Mouse (Mus musculus) neural tube, embryonic 15.5 days (tissue): ENCODE measurements at regions not wholly inside any gene's neighbourhood (a gene's known extent, or its start where the extent isn't known, plus 50 kb on each side); places are given as distances from the start of the nearest gene placed in this dataset.

Source experiments
- ATAC-seq: fragments of 200-750 bp; cut with Nextera tagmentation; 2 replicates; pipeline ENCODE4 v1.8.0; 2017; ENCODE audit warnings: mild to moderate bottlenecking, moderate TSS enrichment, moderate library complexity; ENCODE audit not compliant: low FRiP score
- H3K27ac ChIP-seq: fragments of 300-500 bp; sonication (generic); replicated peaks from 2 replicates; pipeline ENCODE4 v1.5.1; 2015; ENCODE audit warnings: mild to moderate bottlenecking, inconsistent platforms
- H3K27me3 ChIP-seq: fragments of 300-500 bp; sonication (generic); replicated peaks from 2 replicates; pipeline ENCODE4 v1.6.1; 2015; ENCODE audit warnings: inconsistent platforms
- H3K36me3 ChIP-seq: fragments of 300-500 bp; sonication (generic); 2 replicates; pipeline ENCODE4 v1.6.1; 2015; ENCODE audit warnings: inconsistent platforms
- H3K4me1 ChIP-seq: fragments of 300-500 bp; sonication (generic); 2 replicates; pipeline ENCODE4 v1.6.1; 2015; ENCODE audit warnings: inconsistent platforms
- H3K4me2 ChIP-seq: fragments of 300-500 bp; sonication (generic); 2 replicates; pipeline ENCODE4 v1.6.1; 2015; ENCODE audit warnings: inconsistent platforms, mild to moderate bottlenecking, moderate library complexity
- H3K4me3 ChIP-seq: fragments of 300-500 bp; sonication (generic); replicated peaks from 2 replicates; pipeline ENCODE4 v1.5.1; 2015; ENCODE audit warnings: mild to moderate bottlenecking, inconsistent platforms
- H3K9ac ChIP-seq: fragments of 300-500 bp; sonication (generic); replicated peaks from 2 replicates; pipeline ENCODE4 v1.6.1; 2015; ENCODE audit warnings: mild to moderate bottlenecking, inconsistent platforms
- H3K9me3 ChIP-seq: fragments of 300-500 bp; sonication (generic); replicated peaks from 2 replicates; pipeline ENCODE4 v1.6.1; 2016; ENCODE audit warnings: inconsistent platforms
- WGBS: fragments of 180-500 bp; shearing (Covaris S2); methylation state at CpG from one replicate; pipeline ENCODE4 v1.1.7; 2015; ENCODE audit warnings: mixed read lengths; 5-methylcytosine and 5-hydroxymethylcytosine counted together

DNA sequence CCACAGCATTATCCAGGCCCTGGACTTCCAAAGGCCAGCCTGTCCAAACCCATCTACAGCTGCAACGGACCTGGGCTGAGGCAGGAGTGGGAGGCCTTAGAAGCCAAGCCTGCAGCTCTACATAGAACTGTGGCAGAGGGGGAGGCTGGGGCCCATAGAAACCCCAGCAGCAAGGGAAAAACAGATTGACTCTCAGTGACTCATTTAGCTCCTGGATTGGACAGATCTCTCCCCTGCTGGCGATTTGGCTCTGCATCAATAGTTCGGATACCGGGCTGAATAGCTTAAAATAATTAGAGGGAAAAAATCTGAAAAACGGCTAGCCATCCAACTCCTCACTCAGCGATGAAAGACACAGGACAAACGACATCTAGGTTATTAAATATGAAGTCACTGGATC lies 97.4 kb downstream of the Lmo4 start:
- no peaks in the 10 kb centered on the region for H3K27me3 ChIP-seq
- no peak overlapping the region for H3K27ac ChIP-seq
- no peak overlapping the region for H3K9ac ChIP-seq
- H3K4me2 ChIP-seq = no peak overlapping the region
- H3K4me3 ChIP-seq = no peak overlapping the region
- H3K9me3 ChIP-seq = no peaks in the 10 kb centered on the region
- 36% methylated on average over 7 of the region's 7 CpGs for WGBS
- H3K36me3 ChIP-seq = no peaks in the 10 kb centered on the region
- H3K4me1 ChIP-seq = peaks cover 12% of the 10 kb centered on the region
- ATAC-seq = peak; percentile 74

DNA sequence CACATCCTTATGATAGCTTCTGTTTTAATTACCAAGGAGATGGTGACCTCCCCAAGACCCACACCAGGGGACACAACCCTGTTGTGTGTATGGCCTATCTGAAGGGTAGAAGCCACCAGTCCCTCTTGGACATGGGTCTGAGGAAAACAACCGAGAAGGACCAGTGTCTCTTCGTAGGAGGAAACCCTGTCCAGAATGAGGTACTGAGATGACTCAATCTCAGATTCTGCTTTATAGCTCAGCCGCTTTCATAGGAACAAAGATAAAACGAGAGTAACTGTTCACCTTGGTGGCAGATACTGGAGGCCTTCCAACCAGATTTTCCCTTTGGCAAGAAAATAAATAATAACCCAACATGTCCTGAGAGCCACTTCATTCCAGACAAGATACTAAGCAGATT lies 100.7 kb downstream of the Lmo4 start:
- Histone ChIP-seq H3K36me3 (no peaks in the 10 kb centered on the region), H3K4me2 (no peak overlapping the region), H3K27ac (no peak overlapping the region), H3K4me3 (no peak overlapping the region), H3K27me3 (no peaks in the 10 kb centered on the region), H3K9ac (no peak overlapping the region), H3K9me3 (no peaks in the 10 kb centered on the region), H3K4me1 (peaks cover 12% of the 10 kb centered on the region)
- ATAC-seq = no peak
- WGBS = 90% methylated on average over 4 of the region's 4 CpGs

DNA sequence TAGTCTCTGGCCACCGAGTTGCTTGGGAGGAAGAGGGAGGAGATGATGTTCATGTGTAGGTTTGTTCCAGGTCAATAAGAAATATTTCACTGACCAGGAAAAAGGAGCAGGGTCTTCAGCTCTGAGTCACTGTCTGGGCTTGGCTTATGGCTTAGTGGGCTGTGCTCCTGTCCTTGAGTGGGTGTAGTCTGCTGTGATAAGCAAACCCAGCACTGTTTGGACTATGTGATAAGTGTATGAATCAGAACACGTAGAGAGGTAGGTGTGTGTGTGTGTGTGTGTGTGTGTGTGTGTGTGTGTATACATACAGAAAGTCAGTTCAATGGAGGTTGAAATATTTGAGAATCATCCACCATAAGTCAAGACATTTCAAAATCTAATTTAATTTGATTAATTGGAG lies 105.6 kb downstream of the Lmo4 start:
- Histone ChIP-seq H3K36me3 (no peaks in the 10 kb centered on the region), H3K9ac (no peak overlapping the region), H3K4me2 (no peak overlapping the region), H3K27me3 (no peaks in the 10 kb centered on the region), H3K4me1 (no peaks in the 10 kb centered on the region), H3K9me3 (no peaks in the 10 kb centered on the region), H3K27ac (no peak overlapping the region), H3K4me3 (no peak overlapping the region)
- no peak for ATAC-seq
- 88% methylated on average over 2 of the region's 2 CpGs for WGBS

DNA sequence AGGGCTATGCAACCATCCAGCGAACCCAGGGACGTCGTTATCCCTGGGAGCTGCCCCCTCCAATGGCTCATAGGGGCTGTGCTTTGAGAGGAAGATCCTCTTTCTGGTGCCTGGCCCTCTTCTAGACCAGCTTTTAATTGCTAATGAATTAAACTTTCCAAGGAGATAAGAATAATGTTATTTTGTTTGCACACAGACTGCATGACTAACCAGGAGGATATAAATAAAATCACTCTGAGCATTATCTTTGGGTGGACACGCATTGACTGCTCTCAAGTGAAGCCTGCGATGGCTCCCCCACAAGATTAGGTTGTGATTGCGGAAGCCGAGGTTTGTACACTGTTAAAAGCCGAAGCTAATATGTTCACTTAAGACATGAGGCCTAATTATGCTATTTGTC lies 106.3 kb downstream of the Lmo4 start:
- Histone ChIP-seq H3K9ac (no peak overlapping the region), H3K9me3 (no peaks in the 10 kb centered on the region), H3K27me3 (no peaks in the 10 kb centered on the region), H3K4me2 (no peak overlapping the region), H3K4me1 (no peaks in the 10 kb centered on the region), H3K36me3 (no peaks in the 10 kb centered on the region), H3K4me3 (no peak overlapping the region), H3K27ac (no peak overlapping the region)
- ATAC-seq = no peak
- WGBS = 63% methylated on average over 8 of the region's 8 CpGs

DNA sequence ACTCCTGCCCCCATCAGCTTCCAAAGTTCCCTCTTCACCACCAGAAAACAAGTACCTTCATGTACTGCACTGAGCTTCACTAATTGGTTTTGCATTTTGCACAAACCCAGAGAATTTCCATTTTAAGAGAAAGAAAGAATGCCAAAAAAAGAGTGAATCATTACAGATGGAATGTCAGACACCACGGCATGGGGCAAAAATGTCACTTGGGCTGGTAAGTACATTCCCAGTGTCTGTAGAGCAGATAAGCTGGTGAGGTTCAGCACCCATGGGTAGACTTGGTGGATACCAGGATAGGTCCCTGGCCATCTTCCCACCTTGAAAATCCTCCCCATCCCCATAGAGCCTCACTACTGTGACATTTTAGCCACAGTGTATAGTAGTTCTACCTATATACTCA lies 113.8 kb downstream of the Lmo4 start:
- ATAC-seq = no peak
- no peaks in the 10 kb centered on the region for H3K4me1 ChIP-seq
- no peak overlapping the region for H3K4me3 ChIP-seq
- H3K4me2 ChIP-seq = no peak overlapping the region
- 95% methylated on average over 1 of the region's 1 CpGs for WGBS
- H3K27me3 ChIP-seq = no peaks in the 10 kb centered on the region
- H3K36me3 ChIP-seq = no peaks in the 10 kb centered on the region
- no peaks in the 10 kb centered on the region for H3K9me3 ChIP-seq
- no peak overlapping the region for H3K27ac ChIP-seq
- no peak overlapping the region for H3K9ac ChIP-seq

DNA sequence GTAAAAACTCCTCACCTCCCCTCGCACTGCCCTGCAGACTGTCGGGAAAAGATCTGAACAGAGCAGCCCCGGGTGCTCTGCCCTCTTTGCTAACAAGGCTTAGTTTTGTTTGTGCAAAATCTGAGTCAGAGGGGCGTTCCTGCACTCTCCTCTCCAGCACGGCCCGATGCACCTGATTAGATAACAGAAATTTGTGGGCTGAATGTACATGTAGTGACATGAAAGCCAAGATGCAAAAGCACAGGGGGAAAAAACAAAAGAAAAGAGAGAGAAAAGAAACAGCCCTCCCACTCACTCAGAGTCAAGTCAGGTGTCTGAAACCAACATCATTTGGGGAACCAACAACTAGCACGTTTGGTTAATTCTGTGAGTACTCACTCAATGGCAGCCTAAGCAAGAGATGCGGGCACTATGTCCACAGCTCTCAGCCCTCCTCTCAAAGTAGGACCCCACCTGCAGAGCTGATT lies 115.2 kb downstream of the Lmo4 start:
- Histone ChIP-seq H3K9ac (no peak overlapping the region), H3K27me3 (no peaks in the 10 kb centered on the region), H3K9me3 (no peaks in the 10 kb centered on the region), H3K27ac (no peak overlapping the region), H3K4me2 (no peak overlapping the region), H3K4me1 (no peaks in the 10 kb centered on the region), H3K4me3 (no peak overlapping the region), H3K36me3 (no peaks in the 10 kb centered on the region)
- no peak for ATAC-seq
- WGBS = 82% methylated on average over 8 of the region's 8 CpGs

DNA sequence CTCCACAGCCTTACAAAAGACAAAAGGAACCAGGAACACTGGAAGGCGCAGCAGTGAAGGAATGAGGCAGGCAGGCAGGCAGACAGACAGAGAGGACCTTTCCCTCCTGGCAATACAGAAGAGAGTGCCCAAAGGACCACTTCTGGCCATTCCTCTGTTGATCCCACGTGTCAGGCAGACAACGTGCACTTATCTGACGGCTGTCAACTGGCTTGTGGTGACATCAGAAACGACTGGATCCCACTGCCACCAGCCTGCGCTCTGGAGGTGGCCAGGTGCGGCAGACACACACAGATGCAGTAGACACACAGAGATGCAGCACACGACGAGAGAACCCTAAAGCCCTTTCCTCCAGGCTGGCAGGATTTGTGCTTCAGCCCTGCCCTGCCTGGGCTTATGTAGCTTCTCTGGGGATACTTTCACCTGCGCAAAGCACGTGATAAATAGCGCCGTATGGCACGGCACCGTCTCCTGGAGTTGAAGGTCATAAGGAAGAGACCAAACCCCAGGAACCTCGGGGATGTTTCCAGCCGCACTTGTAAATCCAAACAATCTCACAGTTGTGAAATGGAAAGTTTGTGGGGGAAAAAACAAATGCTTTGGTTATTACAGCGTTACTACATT lies 116.6 kb downstream of the Lmo4 start:
- Histone ChIP-seq H3K4me2 (no peak overlapping the region), H3K4me3 (no peak overlapping the region), H3K4me1 (no peaks in the 10 kb centered on the region), H3K9ac (no peak overlapping the region), H3K9me3 (no peaks in the 10 kb centered on the region), H3K27me3 (no peaks in the 10 kb centered on the region), H3K36me3 (no peaks in the 10 kb centered on the region), H3K27ac (no peak overlapping the region)
- WGBS = 72% methylated on average over 18 of the region's 18 CpGs
- peak; percentile 31 for ATAC-seq

DNA sequence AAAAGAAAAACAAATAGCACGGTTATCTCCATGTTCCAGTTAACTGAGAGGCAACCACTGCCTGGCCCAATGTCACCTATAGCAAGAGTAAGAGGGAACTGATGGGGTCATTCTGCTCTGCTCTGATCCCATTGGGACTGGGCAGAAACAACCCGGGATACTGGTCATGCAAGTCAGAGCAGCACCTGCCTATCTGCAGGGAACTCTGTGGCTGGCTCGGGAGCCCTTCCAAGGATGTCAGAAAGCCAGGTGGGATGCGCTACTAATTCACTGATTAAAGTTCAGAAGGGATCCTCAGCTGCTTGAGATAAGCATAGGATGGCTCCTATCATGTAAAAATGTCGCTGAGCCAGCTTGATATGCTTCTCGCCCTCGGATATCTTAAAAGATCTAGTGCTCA lies 117.2 kb downstream of the Lmo4 start:
- Histone ChIP-seq H3K9me3 (no peaks in the 10 kb centered on the region), H3K27ac (no peak overlapping the region), H3K27me3 (no peaks in the 10 kb centered on the region), H3K4me2 (no peak overlapping the region), H3K4me1 (no peaks in the 10 kb centered on the region), H3K4me3 (no peak overlapping the region), H3K36me3 (no peaks in the 10 kb centered on the region), H3K9ac (no peak overlapping the region)
- 83% methylated on average over 7 of the region's 7 CpGs for WGBS
- no peak for ATAC-seq

DNA sequence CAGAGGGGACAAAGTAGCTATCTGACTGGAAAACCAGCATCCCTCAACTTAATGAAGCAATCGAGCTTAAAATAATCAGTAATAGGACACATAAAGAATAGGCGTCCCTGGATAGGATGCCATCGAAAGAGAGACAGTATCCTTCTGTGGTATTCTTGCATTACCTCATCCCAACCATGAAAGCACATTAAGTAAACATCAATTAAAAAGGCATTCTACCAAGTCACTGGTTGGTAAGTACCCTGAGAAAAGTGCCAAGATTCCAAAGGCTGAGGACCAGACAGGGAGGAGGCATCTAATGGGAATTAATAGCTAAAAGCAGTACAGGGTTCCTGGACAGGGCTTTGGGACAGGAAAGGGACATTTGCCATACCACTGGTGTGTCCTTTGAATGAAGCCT lies 118.8 kb downstream of the Lmo4 start:
- no peaks in the 10 kb centered on the region for H3K27me3 ChIP-seq
- H3K9me3 ChIP-seq = no peaks in the 10 kb centered on the region
- H3K4me1 ChIP-seq = no peaks in the 10 kb centered on the region
- H3K4me3 ChIP-seq = no peak overlapping the region
- no peak for ATAC-seq
- H3K9ac ChIP-seq = no peak overlapping the region
- no peak overlapping the region for H3K27ac ChIP-seq
- H3K4me2 ChIP-seq = no peak overlapping the region
- WGBS = 73% methylated on average over 3 of the region's 3 CpGs
- H3K36me3 ChIP-seq = no peaks in the 10 kb centered on the region

DNA sequence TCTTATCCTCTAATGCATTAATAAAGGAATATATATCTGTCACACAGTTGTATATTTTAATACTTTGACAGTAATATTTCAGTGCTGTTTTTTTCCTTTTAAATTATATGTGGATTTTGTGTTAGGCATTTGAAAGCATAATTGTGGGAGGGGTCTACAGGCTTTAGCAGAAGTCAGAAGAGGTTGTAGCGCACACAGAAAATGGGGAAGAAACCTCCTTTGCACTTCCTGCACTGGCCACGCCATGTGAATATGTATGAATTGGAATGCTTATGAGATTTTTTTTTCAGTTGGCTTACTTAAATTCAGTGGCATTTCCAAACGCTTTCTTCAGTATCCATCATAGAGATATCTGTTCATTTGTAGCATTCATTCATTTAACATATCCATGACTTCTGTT lies 125.1 kb downstream of the Lmo4 start:
- H3K27ac ChIP-seq = no peak overlapping the region
- H3K9me3 ChIP-seq = no peaks in the 10 kb centered on the region
- H3K9ac ChIP-seq = no peak overlapping the region
- WGBS = 92% methylated on average over 3 of the region's 3 CpGs
- no peaks in the 10 kb centered on the region for H3K36me3 ChIP-seq
- H3K4me2 ChIP-seq = no peak overlapping the region
- H3K4me3 ChIP-seq = no peak overlapping the region
- no peaks in the 10 kb centered on the region for H3K4me1 ChIP-seq
- H3K27me3 ChIP-seq = no peaks in the 10 kb centered on the region
- no peak for ATAC-seq

DNA sequence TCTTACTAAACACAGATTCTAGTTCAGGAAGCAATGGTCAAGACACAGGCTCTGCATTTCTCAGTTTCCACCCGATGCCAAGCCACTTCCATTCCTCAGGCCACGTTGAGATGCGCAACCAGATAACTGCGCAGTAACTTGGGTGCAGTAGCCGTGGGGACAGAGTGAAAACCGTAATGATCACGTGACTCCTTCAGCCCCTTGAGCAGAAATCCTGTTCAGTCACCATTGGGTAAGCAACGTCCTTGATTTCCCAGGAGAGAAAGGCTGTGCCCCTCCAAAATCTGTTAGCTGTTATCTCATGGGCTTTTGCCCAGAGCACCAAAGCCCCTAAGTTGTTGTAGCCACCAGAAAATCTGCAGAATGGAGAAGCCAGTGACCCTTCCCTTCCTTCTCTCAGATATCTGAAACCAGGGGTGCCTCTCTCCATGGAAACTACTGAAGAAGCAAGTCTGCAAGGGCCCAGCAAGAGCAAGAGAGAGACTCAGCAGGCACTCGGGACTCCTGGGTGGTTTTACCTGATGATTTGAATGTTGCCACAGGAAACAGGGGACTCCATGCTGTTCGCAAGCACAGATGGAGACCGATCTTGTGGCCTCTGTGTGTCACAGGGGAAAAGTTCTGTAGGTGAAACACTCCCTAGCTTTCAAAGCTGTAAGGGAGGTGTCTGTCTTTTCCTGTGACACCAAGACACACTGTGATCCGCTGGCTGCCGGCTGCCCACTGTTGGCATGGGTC lies 126.7 kb downstream of the Lmo4 start:
- no peak overlapping the region for H3K4me3 ChIP-seq
- H3K4me2 ChIP-seq = no peak overlapping the region
- no peaks in the 10 kb centered on the region for H3K9me3 ChIP-seq
- 87% methylated on average over 13 of the region's 13 CpGs for WGBS
- no peaks in the 10 kb centered on the region for H3K4me1 ChIP-seq
- H3K27me3 ChIP-seq = no peaks in the 10 kb centered on the region
- ATAC-seq = no peak
- H3K36me3 ChIP-seq = no peaks in the 10 kb centered on the region
- no peak overlapping the region for H3K9ac ChIP-seq
- no peak overlapping the region for H3K27ac ChIP-seq

DNA sequence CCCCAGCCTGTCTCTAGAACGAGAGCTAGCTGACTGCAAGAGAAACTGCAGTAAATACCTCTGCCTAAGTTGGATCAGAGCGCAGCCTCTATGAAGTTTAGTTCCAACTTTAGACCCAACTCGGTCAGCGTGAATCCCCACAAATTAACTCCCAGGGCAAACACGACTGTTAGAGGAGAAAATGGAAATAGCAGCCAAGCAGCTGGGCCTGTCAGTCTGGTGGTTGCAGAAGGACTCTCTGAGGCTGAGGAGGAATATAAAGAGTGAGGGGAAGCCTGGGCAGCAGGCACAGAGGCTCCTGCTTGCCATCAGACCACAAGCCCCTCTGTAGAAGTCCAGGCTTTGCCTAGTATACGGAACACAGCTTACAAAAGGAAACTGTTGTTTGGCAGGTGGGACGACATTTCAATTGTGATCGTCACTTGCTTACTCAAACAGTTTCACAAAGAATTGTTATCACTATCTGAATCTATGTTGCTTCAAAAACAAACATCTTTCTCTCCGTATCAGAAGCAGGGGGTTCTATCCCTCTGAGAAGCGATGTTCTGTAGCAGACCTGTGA lies 135.0 kb downstream of the Lmo4 start:
- 81% methylated on average over 10 of the region's 10 CpGs for WGBS
- H3K4me1 ChIP-seq = no peaks in the 10 kb centered on the region
- ATAC-seq = no peak
- H3K9ac ChIP-seq = no peak overlapping the region
- no peaks in the 10 kb centered on the region for H3K36me3 ChIP-seq
- H3K27me3 ChIP-seq = no peaks in the 10 kb centered on the region
- no peak overlapping the region for H3K4me2 ChIP-seq
- no peak overlapping the region for H3K4me3 ChIP-seq
- no peak overlapping the region for H3K27ac ChIP-seq
- no peaks in the 10 kb centered on the region for H3K9me3 ChIP-seq
